Mouse (Mus musculus) midbrain, postnatal 0 days (tissue): ENCODE measurements at regions not wholly inside any gene's neighbourhood (a gene's known extent, or its start where the extent isn't known, plus 50 kb on each side); places are given as distances from the start of the nearest gene placed in this dataset.

ENCODE experiments used
- ATAC-seq: fragments of 200-750 bp; cut with Nextera tagmentation; 2 replicates; pipeline ENCODE4 v1.8.0; 2017; ENCODE audit warnings: moderate number of reproducible peaks, mild to moderate bottlenecking, moderate TSS enrichment, moderate library complexity; ENCODE audit not compliant: low FRiP score
- DNase-seq: peaks from one replicate; pipeline ENCODE4 v3.0.0-alpha.2; 2015; ENCODE audit warnings: low spot score
- H3K27ac ChIP-seq: fragments of 300-500 bp; sonication (generic); 2 replicates; pipeline ENCODE4 v1.5.1; 2014; ENCODE audit warnings: low read depth, mild to moderate bottlenecking, low read length, mixed read lengths
- H3K27me3 ChIP-seq: fragments of 300-500 bp; sonication (generic); 2 replicates; pipeline ENCODE4 v1.6.1; 2014; ENCODE audit warnings: low read length, control low read depth, mixed read lengths; ENCODE audit not compliant: insufficient read depth
- H3K36me3 ChIP-seq: fragments of 300-500 bp; sonication (generic); 2 replicates; pipeline ENCODE4 v1.6.1; 2014; ENCODE audit warnings: low read length, control low read depth, mixed read lengths; ENCODE audit not compliant: insufficient read depth
- H3K4me1 ChIP-seq: fragments of 300-500 bp; sonication (generic); 2 replicates; pipeline ENCODE4 v1.6.1; 2014; ENCODE audit warnings: mild to moderate bottlenecking, control low read depth, antibody characterized with exemption, low read length, mixed read lengths; ENCODE audit not compliant: insufficient read depth
- H3K4me2 ChIP-seq: fragments of 300-500 bp; sonication (generic); 2 replicates; pipeline ENCODE4 v1.6.1; 2014; ENCODE audit warnings: low read depth, mild to moderate bottlenecking, low read length, mixed read lengths; ENCODE audit not compliant: poor library complexity, severe bottlenecking
- H3K4me3 ChIP-seq: fragments of 300-500 bp; sonication (generic); 2 replicates; pipeline ENCODE4 v1.5.1; 2014; ENCODE audit warnings: low read depth, mild to moderate bottlenecking, low read length, moderate library complexity
- H3K9ac ChIP-seq: fragments of 300-500 bp; sonication (generic); replicated peaks from 2 replicates; pipeline ENCODE4 v1.6.1; 2014; ENCODE audit warnings: mild to moderate bottlenecking, low read length, moderate library complexity, mixed read lengths; ENCODE audit not compliant: poor library complexity, severe bottlenecking
- H3K9me3 ChIP-seq: fragments of 300-500 bp; sonication (generic); 2 replicates; pipeline ENCODE4 v1.6.1; 2016; ENCODE audit warnings: low read length, control low read depth
- CTCF ChIP-seq: IDR thresholded peaks from 2 replicates; pipeline ENCODE4 v1.5.1; 2016; ENCODE audit warnings: antibody characterized with exemption, mild to moderate bottlenecking
- WGBS: fragments of 180-500 bp; shearing (Covaris S2); extraction: QIAGEN DNeasy Blood & Tissue Kit; methylation state at CpG from one replicate; pipeline ENCODE4 v1.1.7; 2014; 5-methylcytosine and 5-hydroxymethylcytosine counted together

- peak; percentile 55 for DNase-seq
- Histone ChIP-seq H3K36me3 (no peaks in the 10 kb centered on the region), H3K4me3 (no peak overlapping the region), H3K4me2 (no peak overlapping the region), H3K27me3 (no peaks in the 10 kb centered on the region), H3K4me1 (no peaks in the 10 kb centered on the region), H3K27ac (no peak overlapping the region), H3K9me3 (no peaks in the 10 kb centered on the region), H3K9ac (no peak overlapping the region)
- WGBS: 50% methylated on average over 2 of the region's 2 CpGs
- no peak for ATAC-seq
- peak; percentile 53 for TF ChIP-seq CTCF
Observed at GRCm38 (mm10) chr6:51085547-51085946, 346.9 kb upstream of the Nfe2l3 start.

- Histone ChIP-seq H3K4me1 (no peaks in the 10 kb centered on the region), H3K4me3 (no peak overlapping the region), H3K9ac (no peak overlapping the region), H3K36me3 (no peaks in the 10 kb centered on the region), H3K27ac (no peak overlapping the region), H3K9me3 (no peaks in the 10 kb centered on the region), H3K27me3 (no peaks in the 10 kb centered on the region), H3K4me2 (no peak overlapping the region)
- TF ChIP-seq CTCF: no peak
- DNase-seq (no peak), ATAC-seq (no peak)
- 84% methylated on average over 4 of the region's 4 CpGs for WGBS
Observed at GRCm38 (mm10) chr6:51086347-51086746, 346.1 kb upstream of the Nfe2l3 start.

- H3K4me3 ChIP-seq: no peak overlapping the region
- H3K4me1 ChIP-seq: no peaks in the 10 kb centered on the region
- no peak for TF ChIP-seq CTCF
- H3K27ac ChIP-seq: no peak overlapping the region
- no peaks in the 10 kb centered on the region for H3K27me3 ChIP-seq
- no peaks in the 10 kb centered on the region for H3K9me3 ChIP-seq
- WGBS: 85% methylated on average over 2 of the region's 2 CpGs
- DNase-seq: no peak
- H3K4me2 ChIP-seq: no peak overlapping the region
- ATAC-seq: no peak
- H3K9ac ChIP-seq: no peak overlapping the region
- no peaks in the 10 kb centered on the region for H3K36me3 ChIP-seq
Observed at GRCm38 (mm10) chr6:51087806-51088205, 344.7 kb upstream of the Nfe2l3 start.

GRCm38 (mm10) chr6:51088641-51089372 is 343.7 kb upstream of the Nfe2l3 start:
- no peak for DNase-seq
- no peak for TF ChIP-seq CTCF
- H3K4me3 ChIP-seq: no peak overlapping the region
- no peaks in the 10 kb centered on the region for H3K9me3 ChIP-seq
- H3K9ac ChIP-seq: no peak overlapping the region
- no peak for ATAC-seq
- H3K36me3 ChIP-seq: no peaks in the 10 kb centered on the region
- H3K27ac ChIP-seq: no peak overlapping the region
- 64% methylated on average over 6 of the region's 6 CpGs for WGBS
- no peaks in the 10 kb centered on the region for H3K4me1 ChIP-seq
- H3K27me3 ChIP-seq: no peaks in the 10 kb centered on the region
- no peak overlapping the region for H3K4me2 ChIP-seq

DNA sequence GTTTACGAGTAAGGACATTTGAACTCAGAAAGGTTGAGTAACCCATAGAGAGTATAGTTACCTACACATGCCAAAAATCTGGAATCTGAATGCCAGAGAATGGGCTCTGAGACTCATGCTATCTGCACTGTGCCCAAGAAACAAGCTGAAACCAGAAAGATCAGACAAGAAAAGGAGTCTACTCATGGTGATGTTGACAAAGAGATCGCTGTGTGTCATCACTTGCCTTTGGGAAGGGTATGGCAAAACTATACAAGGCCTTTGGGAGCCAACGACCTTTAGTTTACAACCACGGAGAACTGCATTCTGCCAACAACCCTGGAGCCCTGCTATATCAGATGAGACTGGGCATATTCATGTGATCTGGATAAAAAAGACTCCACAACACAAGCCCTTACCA is 339.3 kb upstream of the Nfe2l3 start:
- 92% methylated on average over 4 of the region's 4 CpGs for WGBS

DNA sequence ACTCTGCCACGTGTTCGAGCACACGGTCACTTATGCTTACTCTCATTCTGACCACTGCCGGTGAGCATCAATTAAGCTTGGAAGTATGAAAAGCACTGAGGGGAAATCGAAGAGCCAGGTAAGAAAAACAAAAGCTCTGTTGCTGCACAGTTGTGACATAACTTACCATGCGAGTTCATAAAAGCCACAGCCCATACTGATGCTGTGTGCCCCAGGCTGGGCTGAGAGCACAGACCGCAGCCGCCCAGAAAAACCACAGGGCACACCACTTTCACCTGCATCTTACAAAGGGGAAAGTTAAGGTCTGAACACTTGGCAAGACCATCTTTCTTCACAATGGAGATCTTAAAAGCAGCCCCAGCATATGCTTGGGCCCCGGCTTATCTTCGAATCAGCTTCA is 338.2 kb upstream of the Nfe2l3 start:
- Histone ChIP-seq H3K36me3 (no peaks in the 10 kb centered on the region), H3K4me3 (no peak overlapping the region), H3K9ac (no peak overlapping the region), H3K27ac (no peak overlapping the region), H3K9me3 (no peaks in the 10 kb centered on the region), H3K4me1 (no peaks in the 10 kb centered on the region), H3K27me3 (no peaks in the 10 kb centered on the region), H3K4me2 (no peak overlapping the region)
- no peak for TF ChIP-seq CTCF
- 60% methylated on average over 10 of the region's 10 CpGs for whole genome bisulfite sequencing
- DNase-seq (no peak), ATAC-seq (no peak)

More for the DNA sequence above, 339.3 kb upstream of the Nfe2l3 start:
- no peaks in the 10 kb centered on the region for H3K9me3 ChIP-seq
- no peak overlapping the region for H3K4me3 ChIP-seq
- TF ChIP-seq CTCF: no peak
- no peak overlapping the region for H3K27ac ChIP-seq
- no peak overlapping the region for H3K4me2 ChIP-seq
- H3K9ac ChIP-seq: no peak overlapping the region
- ATAC-seq: no peak
- no peak for DNase-seq
- no peaks in the 10 kb centered on the region for H3K27me3 ChIP-seq
- H3K4me1 ChIP-seq: no peaks in the 10 kb centered on the region
- no peaks in the 10 kb centered on the region for H3K36me3 ChIP-seq
